Mouse (Mus musculus) thymus, postnatal 25 days (tissue): ENCODE measurements around the gene Slc25a35.
"Not testable (repeated sequence)": the region's sequence is repeated elsewhere in the genome, so short reads cannot be mapped to it uniquely, and the experiment has no call there.

Experiments
- DNase-seq: peaks from one replicate; pipeline ENCODE4 v3.0.0; 2022

The Slc25a35 gene

GRCm38 (mm10) chr11:68962159-68962558 lies 5.8 kb upstream of the Slc25a35 start:
- not testable (repeated sequence) for DNase-seq

DNA sequence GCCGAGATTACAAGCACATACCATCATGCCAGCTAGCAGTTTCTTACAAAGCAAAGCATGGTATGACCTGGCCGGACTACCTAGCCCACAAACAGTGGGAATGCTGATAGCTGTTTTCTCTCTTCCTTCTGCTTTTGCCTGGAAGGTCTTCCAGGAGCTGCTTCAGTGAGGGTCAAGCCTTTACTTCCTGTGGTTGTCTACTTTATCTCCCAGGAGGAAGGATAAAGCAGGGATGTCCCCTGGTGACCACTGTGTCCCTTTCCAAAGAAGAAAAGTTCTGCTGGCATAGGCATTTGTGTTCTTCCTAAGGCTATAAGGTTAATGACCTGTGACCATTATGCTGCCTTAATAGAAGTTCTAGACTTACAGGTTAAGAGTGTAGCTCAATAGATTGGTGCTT lies 4.5 kb upstream of the Slc25a35 start:
- DNase-seq, result no peak

DNA sequence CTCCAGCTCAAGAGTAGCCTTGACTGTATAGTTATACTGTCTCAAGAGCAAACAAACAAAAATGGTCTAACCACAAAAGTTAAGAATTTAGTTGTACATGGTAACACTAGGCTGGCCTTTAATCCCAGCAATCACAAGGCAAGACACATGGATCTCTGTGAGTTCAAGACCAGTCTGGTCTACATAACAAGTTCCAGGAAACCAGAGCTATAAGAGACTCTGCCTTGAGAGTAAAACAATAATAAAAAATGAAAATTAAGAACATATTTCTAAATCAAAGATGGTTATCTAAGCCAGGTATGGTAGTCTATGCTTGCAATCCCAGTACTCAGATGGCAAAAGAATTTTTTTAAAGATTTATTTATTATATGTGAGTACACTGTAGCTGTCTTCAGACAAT lies 2.9 kb upstream of the Slc25a35 start:
- no peak for DNase-seq

GRCm38 (mm10) chr11:68965845-68966244 lies 2.1 kb upstream of the Slc25a35 start:
- DNase-seq, result peak; percentile 69

- no peak for DNase-seq
Observed at GRCm38 (mm10) chr11:68966554-68966953, 1.4 kb upstream of the Slc25a35 start.

GRCm38 (mm10) chr11:68968752-68969151 lies 821 bp downstream of the Slc25a35 start:
- DNase-seq, result no peak

DNA sequence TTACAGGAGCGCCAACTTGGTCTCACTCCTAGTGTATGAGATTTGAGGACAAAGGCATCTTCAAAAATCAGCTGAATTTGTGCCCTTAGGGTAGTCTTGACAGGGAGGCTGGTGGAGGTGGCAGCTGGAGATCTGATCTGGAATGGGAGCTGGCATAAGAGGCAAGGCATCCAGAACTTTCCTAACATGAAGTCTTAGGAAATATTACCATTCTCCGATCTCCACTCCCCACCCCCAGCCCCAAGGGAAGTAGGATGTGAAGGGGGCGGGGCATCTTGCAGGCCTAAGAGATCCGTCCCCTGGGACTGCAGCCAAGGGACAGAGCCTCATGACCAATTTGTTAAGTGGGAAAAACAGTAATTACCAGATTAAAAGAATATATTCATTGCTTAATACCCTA lies 2.3 kb downstream of the Slc25a35 start:
- DNase-seq, result no peak

- DNase-seq, result peak; percentile 79
Observed at GRCm38 (mm10) chr11:68973250-68974058, 5.5 kb downstream of the Slc25a35 start.

DNA sequence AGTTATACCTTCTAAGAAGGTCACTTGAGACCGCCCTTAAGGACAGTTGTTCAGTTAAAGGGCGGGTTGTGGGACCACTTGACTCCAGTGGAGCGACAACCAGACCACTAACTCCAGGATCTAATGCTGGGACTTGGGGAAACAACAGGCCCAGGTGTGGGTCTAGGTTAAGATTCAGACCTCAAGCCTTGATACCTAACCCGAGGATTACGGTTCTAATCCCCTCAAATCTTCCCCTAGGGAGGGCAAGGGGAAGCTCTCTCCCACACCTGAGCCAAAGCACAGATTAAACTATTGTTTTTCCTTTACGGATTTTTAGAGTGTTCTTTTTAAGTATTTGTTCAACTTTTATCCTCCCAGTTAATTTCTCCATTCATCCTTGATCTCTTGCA lies 6.1 kb downstream of the Slc25a35 start:
- no peak for DNase-seq

GRCm38 (mm10) chr11:68975085-68975484 lies 7.2 kb downstream of the Slc25a35 start, which contains the start of gene Rangrf:
Rangrf (minus strand) TSS chr11:68975185.
- DNase-seq, result no peak

GRCm38 (mm10) chr11:68975601-68976000 lies 7.7 kb downstream of the Slc25a35 start:
- DNase-seq, result no peak

DNA sequence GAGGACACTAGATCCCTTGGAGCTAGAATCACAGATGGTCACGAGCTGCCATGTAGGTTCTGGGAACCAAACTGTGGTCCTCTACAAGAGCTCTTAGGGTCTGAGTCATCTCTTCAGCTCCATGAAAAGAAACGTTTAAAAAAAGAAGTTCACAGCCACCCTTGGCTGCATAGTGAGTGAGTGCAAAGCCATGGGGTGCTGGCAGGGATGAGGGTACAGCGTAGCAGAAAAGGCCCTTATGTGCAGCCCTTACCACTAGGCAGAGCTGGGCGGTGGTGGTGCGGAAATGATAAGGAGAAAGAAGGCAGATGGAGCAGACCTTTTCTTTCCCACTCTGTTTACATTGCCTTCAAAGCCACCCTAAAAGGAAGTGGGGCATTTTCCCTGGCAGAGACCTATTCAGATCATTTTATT lies 11.4 kb downstream of the Slc25a35 start:
- no peak for DNase-seq

- DNase-seq, result no peak
Observed at GRCm38 (mm10) chr11:68980919-68981318, 13.0 kb downstream of the Slc25a35 start.

DNA sequence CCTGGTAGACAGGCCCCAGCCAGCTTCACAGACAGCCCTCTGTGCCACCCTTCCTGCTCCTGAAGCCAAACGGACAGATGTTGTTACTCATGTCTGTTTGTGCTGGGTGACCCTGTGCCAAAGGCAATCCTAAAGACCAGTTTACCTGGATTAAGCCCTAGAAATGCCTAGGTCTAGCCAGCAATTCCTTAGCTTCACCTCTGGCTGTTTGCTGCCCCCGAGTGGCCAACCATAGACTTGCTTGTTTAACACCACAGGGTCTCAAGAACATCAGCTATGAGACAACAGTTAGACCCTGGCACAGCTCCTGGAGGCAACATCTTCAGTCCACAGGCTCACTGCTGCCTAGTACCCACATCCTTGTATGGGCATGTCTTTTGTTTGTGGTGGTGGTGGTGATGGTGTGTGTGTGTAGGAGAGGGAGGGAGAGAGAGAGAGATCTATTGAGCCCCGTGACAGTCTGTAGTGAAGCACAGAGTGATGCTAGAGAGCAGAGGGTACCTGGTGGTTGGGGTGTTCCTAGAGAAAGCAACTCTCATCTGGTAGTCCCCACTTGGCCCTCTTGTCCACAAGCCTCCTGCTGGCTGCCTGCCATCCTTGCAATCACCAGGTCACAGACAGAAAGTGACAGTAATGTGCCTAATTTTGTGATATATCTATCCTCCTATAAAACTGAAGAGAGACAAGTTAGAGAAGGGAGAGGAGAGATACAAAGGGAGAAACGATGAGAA lies 14.9 kb downstream of the Slc25a35 start:
- peak; percentile 79 for DNase-seq

DNA sequence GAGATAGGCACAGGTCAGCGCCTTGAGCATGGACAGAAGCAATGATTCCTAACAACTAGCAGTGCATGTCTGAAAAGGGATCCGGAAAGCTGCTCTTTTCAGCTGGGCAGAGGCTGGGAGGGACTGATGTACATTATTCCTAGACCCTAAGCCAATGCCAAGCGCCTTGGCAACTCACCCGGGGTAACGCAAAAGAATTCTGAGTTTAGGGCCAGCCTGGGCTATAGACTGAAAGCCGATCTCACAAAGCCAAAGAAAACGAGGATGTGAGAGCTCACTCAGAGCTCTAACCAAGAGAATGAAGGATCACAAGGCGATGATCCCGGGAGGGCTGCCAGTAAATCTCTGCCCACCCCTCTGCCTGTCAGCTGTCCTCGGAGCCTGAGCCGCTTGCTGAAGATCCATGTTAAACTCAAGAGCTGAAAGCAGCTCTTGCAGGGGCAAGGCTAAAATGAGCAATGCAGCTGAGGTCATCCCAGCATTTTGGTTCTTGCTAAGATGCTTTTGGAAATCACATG lies 19.5 kb downstream of the Slc25a35 start:
- no peak for DNase-seq

GRCm38 (mm10) chr11:68988341-68988740 lies 20.4 kb downstream of the Slc25a35 start:
- DNase-seq, result no peak

- no peak for DNase-seq
Observed at GRCm38 (mm10) chr11:68993122-68993521, 25.2 kb downstream of the Slc25a35 start.

GRCm38 (mm10) chr11:68994377-68994776 lies 26.4 kb downstream of the Slc25a35 start:
- DNase-seq, result no peak

DNA sequence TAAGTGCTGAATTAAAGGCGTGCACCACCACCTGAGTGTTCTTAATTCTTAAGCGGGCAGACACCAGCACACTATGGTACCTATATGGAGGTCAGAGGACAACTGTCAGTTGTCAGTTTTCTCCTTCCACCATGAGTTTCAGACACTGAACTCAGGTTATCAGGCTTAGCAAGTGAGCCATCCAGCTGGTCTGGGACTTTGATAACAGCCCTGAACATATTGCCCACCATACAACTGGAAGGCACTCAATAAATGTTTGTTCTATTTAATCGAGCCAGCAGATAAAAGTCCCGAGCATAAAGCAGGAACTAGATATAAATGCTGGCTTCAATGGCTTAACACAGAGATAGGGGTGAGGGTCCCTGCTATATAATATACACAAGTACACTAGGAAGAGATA lies 29.1 kb downstream of the Slc25a35 start:
- no peak for DNase-seq

DNA sequence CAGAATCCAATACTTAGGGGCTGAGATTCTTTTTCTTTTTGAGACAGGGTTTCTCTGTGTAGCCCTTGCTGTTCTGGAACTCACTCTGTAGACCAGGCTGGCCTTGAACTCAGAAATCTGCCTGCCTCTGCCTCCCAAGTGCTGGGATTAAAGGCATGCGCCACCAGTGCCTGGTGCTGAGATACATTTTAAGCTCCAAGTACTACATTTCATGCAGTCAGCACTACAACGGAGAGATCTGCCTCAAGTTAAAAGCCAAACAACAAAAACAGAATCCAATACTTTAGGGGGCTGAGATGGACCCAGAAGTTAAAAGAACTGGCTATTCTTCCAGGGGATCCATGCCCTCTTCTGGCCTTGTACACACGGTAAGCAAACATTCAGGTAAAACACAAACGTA lies 34.9 kb downstream of the Slc25a35 start:
- DNase-seq, result not testable (repeated sequence)

GRCm38 (mm10) chr11:69003592-69003991 lies 35.7 kb downstream of the Slc25a35 start:
- no peak for DNase-seq

- DNase-seq, result no peak
Observed at GRCm38 (mm10) chr11:69005193-69005592, 37.3 kb downstream of the Slc25a35 start.

GRCm38 (mm10) chr11:69006575-69006974 lies 38.6 kb downstream of the Slc25a35 start:
- not testable (repeated sequence) for DNase-seq
